Mouse (Mus musculus): ENCODE data around the gene Pinlyp. TPM values are rescaled to one million over a fixed set of nuclear protein-coding genes. Genes with fewer than 3 reads are reported as not detected.
"Not testable (repeated sequence)": the region's sequence is repeated elsewhere in the genome, so short reads cannot be mapped to it uniquely, and the experiment has no call there.

The Pinlyp gene
- total RNA-seq, 2 experiments from 2014 or later = not detected

DNA sequence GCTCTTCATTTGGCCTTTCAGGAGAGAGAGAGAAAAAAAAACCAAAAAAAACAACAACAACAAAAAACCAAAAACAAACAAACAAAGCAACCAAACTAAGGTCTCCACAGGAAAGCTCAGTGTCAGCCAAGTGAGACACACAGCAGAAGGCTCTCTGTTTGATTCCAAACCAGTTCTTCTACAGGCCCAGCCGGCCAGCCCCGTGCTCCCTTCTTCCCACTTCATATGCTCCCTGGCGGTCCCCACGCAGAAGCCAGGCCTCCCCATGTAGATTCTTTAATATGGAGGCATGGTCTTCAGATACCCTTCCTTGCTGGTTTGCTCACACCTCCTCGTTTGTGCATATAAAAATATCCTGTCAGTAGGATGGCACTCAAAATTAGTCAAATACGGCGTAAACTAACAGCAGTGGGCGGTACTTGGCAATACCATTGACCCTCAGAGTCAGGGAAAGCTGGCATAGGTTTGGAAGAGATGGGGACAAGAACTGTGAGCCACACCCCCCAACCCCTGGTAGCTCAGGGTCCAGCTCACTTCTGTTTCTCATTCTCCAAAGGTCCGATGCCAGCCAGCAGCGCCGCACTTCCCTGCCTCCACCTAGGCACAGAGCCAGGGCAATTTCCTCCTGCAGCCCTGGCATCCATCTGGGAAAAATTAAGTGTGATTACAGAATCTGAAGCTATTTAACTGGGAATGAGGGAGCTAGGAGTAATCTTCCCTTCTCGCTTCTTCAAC, 20.1 kb downstream of the Pinlyp start:
- no peak for DNase-seq (ENCODE audit: low spot score in 2 of 2)

- no peak for DNase-seq (ENCODE audit: low spot score in 2 of 2)
Measured at GRCm38 (mm10) chr7:24524978-24525377, 20.9 kb downstream of the Pinlyp start.

DNA sequence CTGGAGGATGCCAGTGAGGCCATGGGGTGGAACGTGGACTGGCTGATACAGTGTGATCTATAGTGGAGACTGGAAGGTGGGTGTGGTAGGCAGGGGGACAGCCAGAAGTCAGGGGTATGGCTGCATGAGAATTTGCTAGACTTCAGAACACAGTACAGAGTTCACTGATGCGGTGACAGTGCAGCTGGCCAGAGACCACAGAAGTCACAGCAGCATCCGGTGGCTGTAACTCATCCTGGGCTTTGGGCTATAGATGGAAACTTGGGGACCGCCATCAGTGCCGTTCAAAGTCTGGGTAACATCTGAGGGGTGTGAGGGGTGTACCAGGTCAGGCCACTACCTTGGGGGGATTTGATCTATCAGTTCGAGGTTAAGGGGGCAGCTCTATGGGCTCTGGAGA, 22.2 kb downstream of the Pinlyp start:
- no peak for DNase-seq (ENCODE audit: low spot score in 2 of 2)

GRCm38 (mm10) chr7:24522805-24523204, 23.1 kb downstream of the Pinlyp start:
- DNase-seq (ENCODE audit: low spot score in 2 of 2) = no peak

GRCm38 (mm10) chr7:24520054-24520453, 25.9 kb downstream of the Pinlyp start:
- not testable (repeated sequence) for DNase-seq (ENCODE audit: low spot score in 2 of 2)

DNA sequence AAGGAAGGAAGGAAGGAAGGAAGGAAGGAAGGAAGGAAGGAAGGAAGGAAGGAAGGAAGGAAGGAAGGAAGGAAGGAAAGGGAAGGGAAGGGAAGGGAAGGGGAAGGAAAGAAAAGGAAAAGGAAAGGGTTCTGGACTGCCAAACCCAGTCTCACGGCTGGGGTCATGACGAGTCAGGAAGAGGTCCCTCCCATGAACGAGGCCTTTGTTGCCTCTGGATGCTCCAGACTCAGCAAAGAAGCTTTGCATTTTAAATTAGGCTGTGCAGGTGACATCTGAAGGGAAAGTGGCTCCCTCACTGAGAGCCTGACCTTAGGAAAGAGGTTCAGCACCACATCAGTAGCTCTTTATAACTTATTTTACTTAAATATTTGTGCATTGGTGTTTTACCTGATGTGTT, 26.8 kb downstream of the Pinlyp start:
- DNase-seq (ENCODE audit: low spot score in 2 of 2) = no peak

- peak; percentile 46 to 54 for DNase-seq (ENCODE audit: low spot score in 2 of 2)
Measured at GRCm38 (mm10) chr7:24517654-24518053, 28.3 kb downstream of the Pinlyp start.

DNA sequence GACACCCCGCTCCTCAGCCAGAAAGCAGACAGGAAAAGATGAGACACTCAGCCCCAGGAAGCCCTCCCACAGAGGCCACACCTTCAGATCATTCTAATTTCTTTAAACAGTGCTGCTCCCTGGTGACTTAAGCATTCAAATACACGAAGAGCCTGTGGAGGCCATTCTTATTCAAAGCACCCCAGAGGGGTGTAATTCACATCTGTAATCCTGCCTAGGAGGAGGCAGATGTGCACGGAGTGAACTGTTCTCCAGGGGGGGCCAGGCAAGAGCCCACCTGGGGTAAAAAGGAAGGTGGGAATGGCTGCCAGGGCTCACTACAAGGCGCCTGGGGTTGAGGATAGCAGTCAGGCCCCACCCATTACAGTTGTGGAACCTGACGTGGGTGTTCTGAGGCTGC, 28.8 kb downstream of the Pinlyp start:
- no peak for DNase-seq (ENCODE audit: low spot score in 2 of 2)

DNA sequence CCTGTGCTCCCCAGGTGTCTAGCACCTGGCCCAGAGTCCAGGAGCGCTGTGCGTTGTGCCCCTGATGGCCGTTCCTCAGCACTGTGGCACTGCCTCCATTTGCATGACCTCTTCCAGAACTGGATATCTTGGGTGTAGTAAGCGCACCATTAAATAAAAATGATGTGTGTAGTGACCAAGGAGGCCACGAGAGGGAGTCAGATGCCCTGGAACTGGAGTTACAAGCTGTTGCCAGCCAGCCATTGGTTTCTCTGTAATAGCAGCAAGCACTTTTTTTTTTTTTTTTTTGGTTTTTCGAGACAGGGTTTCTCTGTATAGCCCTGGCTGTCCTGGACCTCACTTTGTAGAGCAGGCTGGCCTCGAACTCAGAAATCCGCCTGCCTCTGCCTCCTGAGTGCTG, 29.6 kb downstream of the Pinlyp start:
- peak; percentile 66 to 68 for DNase-seq (ENCODE audit: low spot score in 2 of 2)

GRCm38 (mm10) chr7:24512355-24512754, 33.6 kb downstream of the Pinlyp start, which contains the start of gene AC161166.1:
Gene AC161166.1 (minus strand): TSS chr7:24512455.
- DNase-seq (ENCODE audit: low spot score in 2 of 2) = no peak

DNA sequence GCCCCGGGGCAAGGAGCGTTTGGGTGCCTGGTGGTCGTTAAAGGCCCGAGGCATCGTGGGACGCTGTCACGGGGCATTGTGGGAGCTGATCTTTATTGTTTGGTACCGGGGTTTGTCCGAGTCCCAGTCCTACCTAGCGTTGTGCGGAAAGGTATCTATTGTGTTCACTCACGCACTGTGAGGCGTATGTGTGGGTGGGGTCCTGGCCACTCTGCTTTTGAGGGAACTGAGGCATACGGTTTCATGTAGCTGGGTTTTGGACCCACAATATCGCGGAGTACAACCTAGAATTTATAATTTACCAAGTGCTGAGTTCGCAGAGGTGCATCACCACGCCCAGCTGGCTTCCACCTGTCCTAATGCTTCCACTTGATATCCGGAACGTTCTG, 38.2 kb downstream of the Pinlyp start:
- DNase-seq (ENCODE audit: low spot score in 2 of 2) = no peak

GRCm38 (mm10) chr7:24506838-24507725, 38.8 kb downstream of the Pinlyp start, which contains the start of gene Zfp428:
Gene Zfp428 (plus strand): TSS chr7:24507006.
- DNase-seq (ENCODE audit: low spot score in 2 of 2) = peak; percentile 84 to 89

DNA sequence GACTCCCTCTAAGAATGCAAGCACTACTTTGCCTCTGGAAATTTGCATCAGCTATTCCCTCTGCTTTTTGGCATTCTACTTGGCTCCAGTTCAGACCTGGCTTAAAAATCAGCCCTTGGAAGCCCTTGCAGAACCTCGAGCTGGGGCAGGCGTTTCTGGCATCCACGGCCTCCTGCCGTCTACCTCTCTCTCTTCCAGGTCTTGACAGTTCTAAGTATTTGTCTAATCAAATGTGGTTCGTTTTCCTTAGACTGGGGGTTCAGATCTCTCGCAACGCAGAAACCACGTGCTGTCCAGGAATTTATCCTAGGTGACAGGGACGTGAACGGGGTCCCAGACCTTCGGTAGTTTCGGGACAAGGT, 39.5 kb downstream of the Pinlyp start:
- peak; percentile 70 to 71 for DNase-seq (ENCODE audit: low spot score in 2 of 2)

GRCm38 (mm10) chr7:24506065-24506459, 39.9 kb downstream of the Pinlyp start:
- no peak for DNase-seq (ENCODE audit: low spot score in 2 of 2)

DNA sequence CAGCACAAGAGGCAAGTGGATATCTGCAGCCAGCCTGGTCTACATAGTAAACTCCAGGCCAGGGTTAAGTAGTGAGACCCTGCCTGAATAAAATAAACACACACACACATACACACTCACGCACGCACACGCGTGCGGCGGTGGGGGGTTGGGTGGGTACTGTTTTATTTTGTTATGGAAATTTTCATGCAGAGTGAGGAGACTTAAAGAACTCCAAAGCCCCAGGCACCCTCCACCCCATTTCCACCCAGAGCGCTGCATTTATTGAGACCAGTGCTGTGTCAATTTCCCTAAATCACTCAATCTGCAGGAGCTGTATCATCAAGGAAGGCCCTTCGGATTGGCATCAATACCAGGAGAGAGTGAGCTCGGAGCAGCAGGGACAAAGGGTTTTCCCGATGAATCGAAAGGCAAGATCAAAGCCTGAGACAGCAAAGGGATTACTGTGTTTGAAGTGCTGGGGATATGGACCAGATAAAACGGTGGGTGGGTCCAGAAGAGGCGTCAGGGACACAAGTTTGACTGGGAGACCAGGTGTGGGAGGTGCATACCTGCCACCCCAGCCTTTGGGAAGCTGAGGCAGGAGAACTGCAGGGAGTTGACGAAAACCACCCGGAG, 40.4 kb downstream of the Pinlyp start:
- no peak for DNase-seq (ENCODE audit: low spot score in 2 of 2)

DNA sequence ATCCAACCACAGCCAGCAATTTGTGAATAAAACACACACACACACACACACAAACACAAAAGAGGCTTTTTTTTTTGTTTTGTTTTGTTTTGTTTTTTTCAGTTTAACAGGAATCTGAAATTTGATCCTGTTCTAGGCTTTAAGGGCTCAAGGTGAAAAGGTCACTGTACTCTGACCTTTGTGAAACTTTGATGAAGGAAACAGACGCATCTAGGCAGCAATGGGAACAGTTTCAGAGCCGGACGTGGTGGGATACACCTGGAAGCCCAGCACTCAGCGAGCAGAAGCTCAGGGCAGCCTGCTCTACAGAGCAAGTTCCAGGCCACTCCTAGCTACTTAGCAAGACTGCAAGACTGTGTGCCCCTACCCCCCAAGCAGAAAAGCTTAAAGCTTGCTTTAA, 41.0 kb downstream of the Pinlyp start:
- no peak for DNase-seq (ENCODE audit: low spot score in 2 of 2)

DNA sequence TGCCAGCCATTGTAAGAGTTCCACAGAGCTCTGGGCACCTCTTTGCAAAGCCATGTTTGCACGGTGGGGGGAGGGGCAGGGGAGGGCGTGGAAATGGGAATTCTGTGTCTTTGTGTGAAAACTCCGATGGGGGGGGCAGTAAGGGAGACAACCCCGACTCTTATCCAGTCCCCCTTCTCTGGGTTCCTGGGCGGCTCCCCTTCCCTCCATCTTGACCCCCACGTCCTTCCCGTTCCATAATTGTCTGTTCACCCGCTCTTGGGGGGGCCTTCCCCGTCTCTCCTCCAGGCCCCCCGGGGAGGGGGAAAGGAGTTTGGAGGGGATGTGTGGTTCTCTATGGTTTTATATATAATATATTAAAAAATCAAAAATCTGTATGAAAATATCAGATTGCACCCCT, 41.9 kb downstream of the Pinlyp start:
- DNase-seq (ENCODE audit: low spot score in 2 of 2) = no peak

GRCm38 (mm10) chr7:24501492-24501891, 44.4 kb downstream of the Pinlyp start:
- no peak for DNase-seq (ENCODE audit: low spot score in 2 of 2)

DNA sequence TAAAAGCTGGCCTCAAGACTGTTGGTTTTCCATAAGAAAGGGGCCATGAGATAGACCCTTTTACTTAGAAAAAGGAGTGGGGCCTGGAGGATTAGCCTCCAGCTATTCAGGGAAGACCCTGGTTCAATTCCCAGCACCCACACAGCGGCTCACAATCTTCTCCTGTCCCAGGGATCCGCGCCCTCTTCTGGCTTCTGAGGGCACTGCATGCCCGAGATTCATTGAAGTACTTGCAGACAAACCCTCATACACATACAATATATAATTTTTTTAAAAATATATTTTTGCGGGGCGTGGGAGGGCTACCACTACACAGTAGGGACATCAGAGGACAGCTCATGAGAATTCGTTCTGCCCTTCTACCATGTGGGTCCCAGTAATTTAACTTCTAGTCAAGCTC, 45.0 kb downstream of the Pinlyp start:
- no peak for DNase-seq (ENCODE audit: low spot score in 2 of 2)

GRCm38 (mm10) chr7:24499856-24500577, 45.9 kb downstream of the Pinlyp start:
- DNase-seq (ENCODE audit: low spot score in 2 of 2) = no peak

Data from layer of hippocampus, postnatal 10 days (tissue).